Mouse (Mus musculus): ENCODE results near the gene Tamm41.

Tamm41 gene

DNA sequence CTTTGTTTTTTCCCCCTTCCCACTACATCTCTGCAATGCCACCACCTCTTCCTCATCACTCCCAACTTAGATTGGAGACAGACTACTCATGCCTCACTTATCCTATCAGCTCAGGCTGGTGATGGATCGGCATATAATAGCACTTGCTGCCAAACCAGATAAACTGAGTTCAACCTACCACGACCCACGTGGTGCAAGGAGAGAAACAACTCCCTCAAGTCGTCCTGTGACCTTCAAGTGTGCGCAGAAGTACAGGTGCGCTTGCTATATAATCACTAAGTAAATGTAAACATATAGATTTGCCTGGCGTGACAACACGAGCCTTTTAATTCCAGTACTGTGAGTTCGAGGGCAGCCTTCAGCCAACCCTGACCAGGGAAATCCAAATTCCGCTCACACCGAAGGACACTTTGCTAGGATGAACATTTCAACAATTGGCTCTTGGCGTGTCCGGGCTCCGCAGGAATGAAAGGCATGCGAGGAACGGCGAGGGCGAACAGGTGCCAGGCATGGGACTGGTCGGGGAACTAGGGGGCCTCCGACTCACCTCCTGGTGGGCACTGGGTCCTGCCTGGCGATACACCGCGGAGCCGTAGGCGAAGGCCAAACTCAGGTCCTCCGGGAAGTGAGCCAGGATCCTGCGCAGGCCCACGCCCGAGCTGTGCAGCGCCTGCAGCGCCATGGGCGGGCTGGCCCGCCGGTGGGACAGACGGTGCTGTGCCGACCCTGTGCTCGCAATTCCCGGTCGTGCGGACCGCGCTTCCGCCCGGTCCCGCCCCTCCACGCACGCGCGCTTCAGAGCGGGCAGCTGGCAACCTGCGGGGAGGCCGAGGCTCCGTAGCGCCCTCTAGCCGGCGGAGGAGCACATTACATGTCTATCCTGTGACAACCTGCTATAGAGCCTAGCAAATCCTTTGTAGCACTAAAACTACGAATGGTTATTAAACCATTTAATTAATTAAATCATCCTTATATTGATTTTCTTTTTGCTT, at the start of gene Tamm41:
TSS of gene Tamm41 (minus strand) at position 774 of the 992 bp plus-strand sequence.
- in situ Hi-C loops (cut with MboI) = no loop called here

DNA sequence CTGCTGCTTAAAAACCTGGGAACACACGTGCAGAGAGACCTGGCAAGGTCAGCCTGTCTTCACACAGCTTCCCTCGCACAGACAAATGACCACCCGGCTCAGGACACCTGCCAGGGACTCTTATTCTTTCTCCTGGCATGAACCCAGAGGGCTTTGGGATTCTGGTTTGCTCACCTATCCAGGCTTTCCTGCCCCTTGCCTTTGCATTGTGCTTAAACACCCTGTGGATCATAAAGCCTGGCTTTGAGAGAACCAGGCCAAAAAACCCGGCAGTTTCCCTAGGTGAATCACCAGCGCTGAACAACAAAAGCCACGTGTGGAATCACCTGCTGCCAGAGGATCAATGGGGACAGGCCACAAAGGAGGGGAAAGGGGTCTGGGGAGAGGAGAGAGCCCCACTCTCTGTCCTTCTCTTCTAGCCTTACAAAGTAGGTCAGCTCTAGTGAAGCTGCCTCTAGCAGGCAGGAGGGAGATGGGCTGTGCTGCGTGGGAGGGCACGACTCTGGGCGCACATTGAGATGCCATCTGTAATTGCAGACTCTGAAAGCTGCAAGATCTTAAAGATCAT, 47.7 kb upstream of the Tamm41 start:
- in situ Hi-C loops (cut with MboI) = no loop called here

DNA sequence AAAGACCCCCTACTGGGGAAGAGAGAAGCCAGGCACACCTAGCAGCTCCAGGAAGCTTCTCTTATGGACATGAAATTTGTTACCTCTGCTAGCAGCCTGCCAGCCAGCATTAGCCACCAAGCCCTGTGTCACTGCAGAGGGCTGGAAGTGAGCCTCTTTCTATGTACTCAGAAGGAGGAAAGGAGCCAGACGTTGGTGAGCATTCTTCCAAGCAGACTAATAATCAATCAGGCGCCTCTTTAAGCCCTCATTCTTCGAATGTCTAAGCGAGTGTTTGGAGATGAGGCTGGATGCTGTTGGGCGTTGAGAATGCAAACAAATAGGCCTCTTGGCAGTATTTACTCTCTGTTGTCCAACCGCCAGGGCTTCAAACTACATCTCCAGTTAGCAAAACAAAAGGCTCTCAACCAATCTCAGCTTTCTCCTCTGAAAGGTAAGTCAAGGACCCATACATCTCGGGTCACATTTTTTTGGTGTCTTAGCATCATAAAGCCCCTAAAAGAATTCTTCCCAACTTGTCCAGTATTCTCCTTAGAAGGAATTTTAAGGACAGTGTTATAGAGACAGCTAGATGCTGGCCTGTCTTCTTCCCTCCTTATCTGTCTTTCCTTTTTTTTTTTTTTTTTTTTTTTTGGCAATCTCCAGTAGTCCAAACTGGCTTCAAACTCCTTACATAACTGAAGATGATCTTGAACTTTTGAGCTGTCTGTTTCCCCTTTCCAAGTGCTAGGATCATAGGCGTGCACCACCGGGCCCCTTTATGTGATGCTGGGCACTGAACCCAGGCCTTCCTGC, 39.3 kb upstream of the Tamm41 start:
- in situ Hi-C loops (cut with MboI) = no loop called here

DNA sequence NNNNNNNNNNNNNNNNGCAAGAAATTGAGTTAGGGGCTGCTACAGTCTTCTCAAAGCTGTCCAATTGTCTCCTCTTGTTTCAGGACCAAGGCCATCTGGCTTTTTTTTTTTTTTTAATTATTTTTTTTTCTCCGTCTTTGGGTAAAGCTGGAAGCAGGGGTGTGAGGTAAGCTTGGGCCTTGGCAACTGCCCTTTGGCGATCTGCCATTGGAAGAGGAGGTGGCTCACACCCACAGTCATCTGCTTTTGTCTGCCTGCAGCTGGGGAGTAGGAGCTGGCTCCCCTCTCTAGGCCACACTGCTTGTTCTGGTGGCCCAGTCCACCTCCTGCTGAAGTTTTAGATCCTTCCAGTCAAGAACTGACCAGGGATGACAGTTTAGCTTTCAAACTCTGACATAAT, 34.3 kb upstream of the Tamm41 start:
- in situ Hi-C loops (cut with MboI) = no loop called here

DNA sequence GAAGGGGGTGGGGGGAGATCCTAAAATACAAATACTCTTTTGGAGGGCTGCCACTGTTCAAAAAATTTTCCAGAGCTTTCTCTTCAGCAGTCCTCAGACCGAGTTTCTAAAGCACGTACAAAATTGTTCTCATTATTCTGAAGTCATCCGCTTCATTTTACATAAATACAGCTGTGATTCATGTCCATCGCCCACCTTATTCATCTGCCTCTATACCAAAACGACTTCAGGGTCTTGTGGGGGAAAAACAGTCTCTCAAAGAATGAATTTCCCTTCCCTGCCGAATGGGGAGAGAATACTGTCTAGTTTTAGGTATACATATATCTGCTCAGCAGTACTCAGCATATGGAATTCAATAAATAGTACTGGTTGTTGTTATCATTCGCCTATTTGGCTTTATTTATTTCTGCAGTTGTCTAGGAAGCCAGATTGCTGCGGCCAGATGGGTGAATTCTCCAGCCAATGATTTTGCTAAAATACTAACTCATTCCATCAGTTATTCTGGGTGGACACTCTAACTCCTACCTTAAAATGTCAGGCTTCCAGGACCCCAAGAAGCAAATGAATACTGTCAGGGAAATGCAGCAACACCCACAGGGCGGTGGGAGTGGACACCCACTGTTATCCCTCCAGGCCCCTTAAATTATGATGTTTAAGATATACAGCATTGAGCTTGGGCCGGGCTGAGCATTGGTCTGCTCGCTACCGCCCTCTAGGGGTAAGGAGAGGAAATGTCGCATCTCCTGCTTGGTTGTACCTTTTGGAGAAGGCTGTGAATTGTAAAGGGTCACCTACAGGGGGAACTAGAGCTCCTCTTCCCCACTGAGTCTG, 27.9 kb upstream of the Tamm41 start:
- in situ Hi-C loops (cut with MboI) = no loop called here

DNA sequence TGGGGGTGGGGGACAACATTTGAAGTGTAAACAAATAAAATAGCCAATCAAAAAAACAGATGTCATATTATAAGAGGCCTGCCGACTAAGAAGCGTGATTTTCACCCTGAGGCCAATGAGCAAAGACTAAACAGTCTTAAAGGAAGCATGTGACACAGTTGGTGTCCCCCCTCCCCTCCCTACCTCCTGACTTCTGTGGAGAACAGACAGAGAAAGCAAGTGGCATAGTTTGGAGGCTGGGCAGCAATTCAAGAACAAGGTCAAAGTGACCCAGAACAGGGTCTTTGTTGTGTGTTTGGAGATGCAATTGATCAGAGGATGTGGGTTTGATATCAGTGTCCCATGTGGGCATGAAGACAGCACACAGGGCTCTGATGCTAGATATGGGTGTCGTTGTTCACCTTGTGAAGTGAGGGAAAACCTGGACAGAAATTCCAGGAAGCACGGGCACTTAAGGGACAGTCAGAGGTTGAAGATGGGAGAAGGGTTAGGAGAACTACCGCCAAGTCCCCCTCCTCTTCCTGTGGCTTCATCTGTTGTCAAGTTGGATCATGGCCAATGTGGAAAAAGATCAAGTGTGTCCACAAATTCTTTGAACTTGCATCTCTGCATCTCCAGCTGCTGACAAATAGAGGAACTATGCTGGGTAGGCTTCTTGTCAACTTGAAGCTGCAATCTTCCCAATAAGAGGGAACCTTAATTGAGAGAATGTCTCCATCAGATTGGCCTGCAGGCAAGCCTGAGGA, 25.1 kb upstream of the Tamm41 start:
- in situ Hi-C loops (cut with MboI) = no loop called here

DNA sequence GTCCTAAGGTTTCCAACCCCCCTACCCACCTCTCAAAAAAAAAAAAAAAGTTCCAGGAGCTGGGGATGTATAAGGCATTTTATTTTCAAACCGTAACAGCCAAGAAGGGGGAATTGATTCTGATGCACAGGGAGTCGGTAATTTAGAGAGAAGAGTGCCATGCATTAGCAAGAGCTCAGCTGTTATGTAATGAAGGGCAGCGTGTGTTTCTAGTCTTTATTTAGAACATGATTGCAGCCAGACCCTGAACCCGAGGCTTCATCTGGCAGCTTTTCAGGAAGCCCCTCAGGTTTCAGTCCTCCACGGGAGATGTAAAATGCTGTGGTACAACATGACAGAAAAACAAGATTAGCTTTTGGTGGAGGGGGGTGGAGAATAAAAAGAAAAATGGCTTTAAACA, 21.6 kb upstream of the Tamm41 start:
- in situ Hi-C loops (cut with MboI) = no loop called here

DNA sequence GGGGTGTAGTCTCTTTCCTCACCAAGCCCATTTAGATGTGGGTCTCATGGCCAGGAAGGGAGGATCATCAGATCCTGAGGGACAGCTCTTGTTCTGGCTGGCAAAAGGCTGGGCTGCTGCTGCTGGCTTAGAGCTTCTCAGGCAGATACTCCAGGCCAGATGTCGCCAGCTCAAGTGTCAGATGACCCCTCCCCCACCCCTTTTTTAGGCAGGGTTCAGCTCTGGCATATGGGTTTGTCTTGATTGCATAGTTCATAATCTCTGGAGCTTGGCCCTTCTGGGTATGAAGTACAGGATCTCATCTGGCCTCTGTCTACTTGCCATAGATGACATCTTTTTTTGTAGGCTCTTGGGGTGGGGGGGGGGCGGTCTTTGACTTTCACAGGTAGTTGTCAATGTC, 19.0 kb upstream of the Tamm41 start:
- in situ Hi-C loops (cut with MboI) = no loop called here

DNA sequence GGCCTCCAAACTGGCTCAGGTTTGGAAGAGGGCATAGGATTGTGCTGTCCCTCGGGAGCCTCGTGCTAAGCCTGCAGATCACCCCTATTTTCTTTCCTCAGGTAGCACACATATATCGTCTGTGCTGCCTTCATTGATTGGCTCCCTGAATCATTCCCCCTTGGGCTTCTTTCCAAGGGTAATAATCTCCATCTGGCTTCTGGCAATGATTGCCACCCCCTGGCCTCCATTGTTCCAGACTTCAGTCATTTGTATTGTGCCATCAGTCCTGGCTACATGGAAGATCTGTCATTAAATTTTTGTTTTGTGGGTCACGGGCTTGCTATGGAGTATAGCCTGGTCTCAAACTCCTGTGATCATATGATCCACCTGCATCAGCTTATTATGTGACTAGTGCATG, 17.8 kb upstream of the Tamm41 start:
- in situ Hi-C loops (cut with MboI) = no loop called here

DNA sequence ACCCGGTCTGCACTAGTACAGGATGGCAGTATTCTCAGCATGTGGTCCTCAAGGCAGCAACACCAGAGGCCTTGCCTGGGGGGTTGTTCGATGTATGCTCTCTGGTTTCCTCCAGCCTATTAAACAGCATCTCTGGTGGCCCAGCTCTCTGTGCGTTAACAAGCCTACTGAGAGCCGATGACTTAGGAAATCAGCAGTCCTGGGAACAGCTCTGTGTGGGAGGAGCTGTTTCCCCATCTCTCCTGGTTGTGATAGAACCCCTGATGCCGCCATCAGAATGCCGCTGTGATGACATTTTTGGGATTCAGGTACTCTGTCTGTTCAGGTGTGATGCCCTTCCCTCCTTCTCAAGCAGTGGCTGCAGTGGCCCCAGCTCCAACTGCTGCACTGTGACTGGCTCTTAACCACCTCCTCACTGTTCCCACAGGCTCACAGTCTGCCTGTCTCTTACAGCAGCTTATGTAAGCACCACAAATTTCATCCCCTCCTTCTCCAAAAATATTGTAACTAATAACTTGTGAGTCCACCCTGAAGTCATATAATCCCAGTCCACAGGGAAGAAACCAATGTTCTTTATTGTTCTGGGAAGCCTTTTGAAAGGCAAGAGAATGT, 14.0 kb upstream of the Tamm41 start:
- in situ Hi-C loops (cut with MboI) = no loop called here

DNA sequence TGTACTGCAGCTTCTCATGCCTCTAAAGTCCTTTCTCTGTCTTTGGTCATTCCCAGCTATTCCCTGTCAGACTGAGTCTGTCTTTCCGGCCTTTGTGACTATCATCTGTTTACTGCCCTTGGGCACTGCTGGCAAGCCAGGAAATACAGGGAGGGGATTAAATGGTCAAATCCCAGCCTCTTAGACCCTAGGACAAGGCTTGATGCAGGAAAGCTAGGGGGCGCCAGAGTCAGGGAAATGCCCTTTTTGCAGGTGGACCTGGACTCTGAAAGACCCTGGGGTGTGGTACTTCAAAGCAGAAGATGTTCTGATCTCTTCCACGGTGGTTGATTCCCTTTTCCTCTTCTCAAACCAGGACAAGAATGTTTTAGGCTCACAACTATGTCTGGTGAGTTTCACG, 11.3 kb upstream of the Tamm41 start:
- in situ Hi-C loops (cut with MboI) = no loop called here

DNA sequence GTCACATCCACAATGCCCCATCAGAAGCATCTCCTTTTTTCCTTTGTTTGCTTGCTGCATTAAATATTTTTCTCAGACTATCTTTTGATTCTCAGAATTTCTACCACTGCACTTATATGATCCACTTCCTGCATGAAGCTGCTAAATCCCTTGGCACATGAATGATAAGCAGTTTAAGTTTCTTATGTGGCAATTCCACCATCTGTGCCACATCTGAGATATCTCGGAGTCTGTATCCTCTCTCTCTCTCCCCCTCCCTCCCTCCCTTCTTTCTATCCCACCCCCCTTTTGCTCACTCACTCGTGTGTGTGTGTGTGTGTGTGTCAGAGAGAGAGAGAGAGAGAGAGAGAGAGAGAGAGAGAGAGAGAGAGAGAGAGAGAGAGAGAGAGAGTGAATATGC, 10.1 kb upstream of the Tamm41 start:
- in situ Hi-C loops (cut with MboI) = no loop called here

DNA sequence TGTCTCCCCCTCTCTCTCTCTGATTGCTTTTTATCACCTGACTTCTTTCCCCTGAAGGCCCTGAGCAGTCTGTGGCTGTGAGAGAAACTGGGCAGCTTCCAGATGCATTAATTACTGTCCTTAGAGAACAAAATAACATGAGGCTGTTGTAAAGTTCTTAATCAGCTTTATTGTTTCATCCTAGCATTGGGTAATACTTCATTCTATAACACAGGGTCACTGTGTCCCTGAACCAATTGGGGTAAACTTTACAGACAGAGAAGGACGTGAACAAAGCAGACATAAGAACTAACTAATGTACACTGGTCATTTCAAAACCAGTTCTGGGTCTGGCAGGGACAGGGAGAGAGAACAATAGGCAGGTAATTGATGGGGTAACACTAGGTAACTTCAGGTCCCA, 8.4 kb upstream of the Tamm41 start:
- in situ Hi-C loops (cut with MboI) = no loop called here

DNA sequence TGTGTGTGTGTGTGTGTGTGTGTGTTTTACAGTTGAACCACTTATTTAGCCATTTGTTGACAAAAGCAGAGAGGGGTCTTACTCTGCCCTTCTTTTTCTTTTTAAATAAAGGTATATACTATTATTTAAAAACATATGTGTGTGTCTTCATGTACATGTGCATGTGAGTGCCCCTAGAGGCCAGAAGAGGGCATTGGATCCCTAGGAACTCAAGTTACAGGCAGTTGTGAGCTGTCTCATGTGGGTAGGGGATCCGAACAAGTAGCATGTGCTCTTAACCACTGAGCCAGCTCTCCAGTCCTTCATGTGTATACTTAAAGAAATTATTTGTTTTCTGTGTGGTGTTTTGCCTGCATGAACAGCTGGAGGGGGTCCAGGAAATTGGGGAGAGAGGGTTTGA, 7.0 kb upstream of the Tamm41 start:
- in situ Hi-C loops (cut with MboI) = no loop called here

DNA sequence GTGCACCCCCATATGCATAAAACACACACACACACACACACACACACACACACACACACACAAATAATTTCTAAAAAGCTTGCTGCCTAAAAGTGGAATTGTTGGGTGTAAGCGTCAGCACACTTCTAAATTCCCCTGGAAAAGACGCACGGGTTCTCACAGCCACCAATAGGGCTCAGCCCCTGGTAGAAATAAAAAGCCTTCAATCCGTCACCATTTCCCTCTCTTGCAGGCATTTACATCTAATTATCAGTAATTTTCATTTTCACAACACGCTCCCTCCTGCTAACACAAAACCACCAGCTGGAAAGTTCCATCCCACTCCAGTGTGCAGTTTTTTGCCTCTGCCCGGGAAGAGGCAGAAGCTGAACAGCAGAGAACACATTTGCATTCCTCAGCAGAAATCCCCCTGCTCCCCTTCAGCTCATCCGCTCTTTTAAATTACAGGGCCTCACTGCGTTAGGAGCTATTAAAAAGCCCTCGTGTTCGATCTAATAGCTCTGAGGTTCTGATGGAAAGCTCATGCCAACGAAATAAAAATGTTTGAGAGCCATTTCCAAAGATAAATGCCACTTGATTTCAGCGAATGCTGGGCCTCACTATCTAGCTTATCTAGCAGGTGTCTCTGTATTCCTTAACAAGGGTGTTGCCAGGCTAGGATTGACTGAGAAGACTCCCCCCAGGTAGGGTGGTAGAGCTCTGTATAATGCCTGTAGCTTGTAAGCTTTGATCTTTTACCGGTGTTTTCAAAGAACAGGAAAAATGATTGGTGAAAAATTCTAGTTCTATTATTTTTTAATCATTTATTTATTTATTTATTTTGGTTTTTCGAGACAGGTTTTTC, 6.2 kb upstream of the Tamm41 start:
- in situ Hi-C loops (cut with MboI) = no loop called here

DNA sequence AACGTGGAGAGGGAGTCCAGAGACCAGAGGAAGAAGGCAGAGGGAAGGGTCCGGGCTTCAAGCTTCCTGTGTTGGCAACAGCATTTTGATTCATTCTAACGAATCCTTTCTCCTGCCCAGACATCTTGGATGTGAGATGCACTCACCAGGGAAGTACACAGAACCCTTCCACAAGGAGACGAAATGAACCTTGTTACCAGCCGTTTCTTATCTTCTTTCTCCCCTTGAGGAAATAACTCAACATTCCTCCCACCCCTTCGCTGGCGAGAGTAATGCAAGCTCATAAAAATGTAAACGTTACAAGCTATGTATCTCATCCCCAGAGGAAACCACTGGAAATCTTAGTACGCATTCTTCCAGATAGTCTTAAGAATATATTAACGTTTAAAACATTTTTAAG, 4.9 kb upstream of the Tamm41 start:
- in situ Hi-C loops (cut with MboI) = no loop called here

DNA sequence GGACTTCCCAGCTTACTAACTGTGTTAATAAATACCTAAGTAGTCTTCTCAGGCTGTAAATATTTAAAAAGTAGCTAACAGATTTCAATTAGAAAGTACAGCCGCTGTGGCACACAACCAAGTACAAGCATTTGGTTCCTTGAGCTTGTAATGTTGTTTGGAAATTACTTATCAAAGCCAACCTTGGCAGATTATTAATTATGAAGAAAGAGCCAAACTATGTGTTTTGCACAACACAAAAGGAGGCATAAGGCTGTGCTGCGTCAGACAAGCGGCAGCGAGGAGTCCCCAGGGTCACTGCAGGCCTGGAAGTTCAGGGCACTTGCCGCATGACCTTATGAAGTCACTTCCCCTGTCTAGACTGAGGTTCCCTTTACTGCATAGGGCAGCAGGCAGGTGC, 4.2 kb downstream of the Tamm41 start:
- in situ Hi-C loops (cut with MboI) = no loop called here

DNA sequence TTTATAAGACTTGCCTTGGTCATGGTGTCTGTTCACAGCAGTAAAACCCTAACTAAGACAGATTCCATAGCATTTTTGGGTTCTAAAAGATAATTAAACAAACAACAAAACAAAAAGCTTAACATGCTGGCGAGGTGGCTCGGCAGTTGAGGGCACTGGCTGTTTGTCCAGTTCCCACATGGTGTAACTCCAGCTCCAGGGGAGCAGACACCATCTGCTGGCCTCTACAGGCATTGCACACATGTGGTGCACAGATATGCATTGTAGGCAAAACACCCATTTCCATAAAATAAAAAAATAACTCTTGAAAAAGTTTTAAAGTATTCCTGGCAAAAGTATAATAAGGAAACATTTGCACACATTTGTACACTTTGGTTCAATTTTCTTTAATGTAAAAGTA, 7.6 kb downstream of the Tamm41 start:
- in situ Hi-C loops (cut with MboI) = no loop called here

DNA sequence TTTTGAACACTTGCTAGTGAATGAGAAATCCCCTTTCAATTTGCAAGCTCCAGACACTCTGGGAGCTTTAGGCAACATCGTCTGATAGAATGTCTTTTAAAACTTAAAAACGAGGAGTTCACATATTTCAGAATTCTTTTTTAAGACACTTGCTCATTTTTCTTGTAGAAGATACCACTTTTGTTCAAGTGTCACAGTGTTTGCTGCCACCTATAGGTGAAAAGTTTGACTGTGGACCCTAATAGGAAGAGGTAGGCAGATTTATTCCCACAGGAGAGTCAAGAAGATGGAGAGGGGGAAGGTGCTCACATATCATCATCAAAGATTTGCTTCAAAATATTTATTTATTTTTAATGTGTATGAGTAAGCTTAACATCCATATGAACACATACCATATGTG, 8.4 kb downstream of the Tamm41 start:
- in situ Hi-C loops (cut with MboI) = no loop called here

All from mature B cell (primary cell).